Mouse (Mus musculus) natural killer cell, adult 2 months (primary cell): Measurements from ENCODE around the gene Ppm1f.
"Not testable (repeated sequence)": the region's sequence is repeated elsewhere in the genome, so short reads cannot be mapped to it uniquely, and the experiment has no call there.

Experiments
- DNase-seq, 2 experiments: peaks; one replicate each; pipeline ENCODE4 v3.0.0; 2022; ENCODE audit warnings: low spot score in 2 of 2

Ppm1f gene

GRCm38 (mm10) chr16:16911641-16912597 is 15.7 kb downstream of the Ppm1f start:
- DNase-seq: peak; percentile 54 to 67

- DNase-seq: no peak
Observed at GRCm38 (mm10) chr16:16913440-16913839, 17.2 kb downstream of the Ppm1f start.

GRCm38 (mm10) chr16:16918441-16919117 is 22.3 kb downstream of the Ppm1f start:
- DNase-seq: no peak

GRCm38 (mm10) chr16:16921021-16921435 is 24.8 kb downstream of the Ppm1f start:
- DNase-seq: no peak

GRCm38 (mm10) chr16:16924481-16924880 is 28.2 kb downstream of the Ppm1f start:
- DNase-seq: no peak

GRCm38 (mm10) chr16:16926536-16926935 is 30.3 kb downstream of the Ppm1f start:
- DNase-seq: no peak

GRCm38 (mm10) chr16:16928908-16929307 is 32.6 kb downstream of the Ppm1f start:
- DNase-seq: not testable (repeated sequence)

- DNase-seq: no peak
Observed at GRCm38 (mm10) chr16:16930326-16930725, 34.1 kb downstream of the Ppm1f start.

- no peak for DNase-seq
Observed at GRCm38 (mm10) chr16:16930810-16931296, 34.6 kb downstream of the Ppm1f start.

- DNase-seq: no peak
Observed at GRCm38 (mm10) chr16:16939543-16939942, 43.3 kb downstream of the Ppm1f start.

GRCm38 (mm10) chr16:16941078-16941477 is 44.8 kb downstream of the Ppm1f start:
- no peak for DNase-seq

GRCm38 (mm10) chr16:16958575-16958974 is 62.3 kb downstream of the Ppm1f start:
- DNase-seq: no peak

GRCm38 (mm10) chr16:16959907-16960306 is 63.6 kb downstream of the Ppm1f start:
- no peak for DNase-seq

- no peak for DNase-seq
Observed at GRCm38 (mm10) chr16:16965149-16965548, 68.9 kb downstream of the Ppm1f start.

GRCm38 (mm10) chr16:16966290-16966689 is 70.0 kb downstream of the Ppm1f start:
- no peak for DNase-seq
